Mouse (Mus musculus) hematopoietic stem cell, adult 5-6 weeks (primary cell): ENCODE measurements at regions not wholly inside any gene's neighbourhood (a gene's known extent, or its start where the extent isn't known, plus 50 kb on each side); places are given as distances from the start of the nearest gene placed in this dataset.

ENCODE experiments used
- ATAC-seq, 2 experiments: fragments of 125-278 bp in 1 of 2; replicated peaks in 1 of 2; 2 replicates each; pipeline ENCODE4 v1.8.0; 2016 to 2017; ENCODE audit warnings: inconsistent platforms in 2 of 2, mild to moderate bottlenecking in 2 of 2, moderate number of reproducible peaks in 2 of 2, low read depth in 1 of 2, moderate TSS enrichment in 1 of 2; ENCODE audit not compliant: low FRiP score in 2 of 2, poor library complexity in 2 of 2, severe bottlenecking in 2 of 2, insufficient read depth in 1 of 2, low TSS enrichment in 1 of 2

DNA sequence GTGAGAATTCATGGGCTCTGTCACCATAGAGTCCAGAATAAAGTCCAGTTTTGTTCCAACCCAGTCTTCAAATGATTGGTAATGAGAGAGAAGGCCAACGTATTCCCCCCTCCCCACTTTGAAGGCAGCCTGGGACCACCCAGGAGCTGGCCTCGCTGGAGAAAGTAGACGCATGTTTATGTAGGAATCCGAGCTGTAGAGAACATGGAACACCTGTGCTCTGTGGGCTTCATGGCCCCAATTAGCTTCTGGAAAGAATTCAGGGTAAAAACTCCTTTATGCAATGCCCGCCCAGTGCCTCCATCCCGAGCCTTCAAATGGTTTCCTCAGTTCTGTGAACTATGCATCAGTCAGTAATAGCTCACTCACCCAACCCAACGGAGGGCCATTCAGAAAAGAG is 62.3 kb upstream of the Hmga2 start:
- ATAC-seq: no peak

DNA sequence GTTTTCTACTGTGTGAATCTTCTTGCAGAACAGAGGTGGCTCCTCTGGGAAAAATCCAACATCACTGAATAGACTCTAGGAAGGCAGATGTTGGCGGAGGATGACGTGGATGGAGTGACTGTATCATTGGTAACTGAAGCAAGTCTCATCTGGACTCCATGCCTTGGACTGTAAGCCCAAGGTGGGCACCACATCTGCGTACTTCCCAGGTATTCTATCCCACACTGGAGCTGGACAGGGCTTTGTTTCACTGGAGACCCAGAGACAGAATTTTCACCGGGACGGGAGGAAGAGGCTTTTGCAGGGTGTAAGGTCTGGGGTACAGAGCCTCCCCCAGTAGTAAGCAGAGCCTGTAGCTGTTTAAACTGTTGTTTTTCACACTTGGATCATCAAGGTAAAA is 52.1 kb upstream of the Hmga2 start:
- ATAC-seq: no peak

DNA sequence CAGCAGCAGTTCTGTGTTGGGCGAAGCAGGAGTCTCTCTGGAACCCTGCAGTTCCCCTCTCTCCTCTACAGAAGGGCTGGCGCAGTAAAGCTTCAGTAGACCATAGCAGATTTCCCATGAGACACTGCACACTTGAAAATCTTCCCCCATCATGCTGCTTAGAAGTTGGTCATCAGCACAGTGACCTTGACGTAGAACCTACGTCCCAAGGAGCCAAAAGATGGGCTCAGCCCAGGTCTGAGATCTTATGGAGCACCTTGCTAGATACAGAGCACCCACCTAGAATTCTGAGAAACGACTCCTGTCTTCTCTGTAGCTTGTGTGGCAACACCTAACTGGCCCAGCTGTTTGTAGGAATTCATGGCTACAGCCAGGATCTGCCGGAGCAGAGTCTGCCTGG is 51.7 kb upstream of the Hmga2 start:
- ATAC-seq: no peak

DNA sequence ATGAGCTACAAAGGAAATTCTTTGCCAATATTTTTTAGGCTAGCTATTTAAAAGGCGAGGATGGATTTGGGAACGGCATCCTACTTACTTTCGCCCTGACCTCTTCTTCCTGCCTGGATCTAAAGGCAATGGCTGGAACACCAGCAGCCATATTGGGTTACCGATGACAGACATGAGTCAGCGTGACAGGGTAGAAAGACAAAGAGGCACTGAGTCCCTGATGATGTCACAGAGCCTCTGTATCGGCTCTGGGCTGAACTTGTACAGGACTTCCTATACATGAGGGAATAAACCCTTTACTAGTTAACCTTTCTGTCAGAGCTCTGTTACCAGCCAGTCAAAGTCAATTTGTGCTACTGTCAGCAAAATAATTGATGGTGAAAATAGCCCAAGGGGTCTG is 50.7 kb upstream of the Hmga2 start:
- no peak for ATAC-seq
